Mouse (Mus musculus): Measurements from ENCODE around the gene Slc45a1. TPM values are rescaled to one million over a fixed set of nuclear protein-coding genes. Genes with fewer than 3 reads are reported as not detected.

Slc45a1 gene
- polyA plus RNA-seq (2017; shearing (Covaris generic)): not detected

GRCm38 (mm10) chr4:150651390-150652277, at the start of gene Slc45a1:
TSS of gene Slc45a1 (minus strand) at chr4:150652174.

Other genes with a start within 250 kb of the Slc45a1 start
- gene Errfi1, start 201.7 kb upstream of the Slc45a1 start, polyA plus RNA-seq (2017; shearing (Covaris generic)): 9.3 TPM

Data from CD4-positive, CD25-positive, alpha-beta regulatory T cell (primary cell).